Mouse (Mus musculus): ENCODE results near the gene Polg2.
"Not testable (repeated sequence)": the region's sequence is repeated elsewhere in the genome, so short reads cannot be mapped to it uniquely, and the experiment has no call there.

The Polg2 gene

DNA sequence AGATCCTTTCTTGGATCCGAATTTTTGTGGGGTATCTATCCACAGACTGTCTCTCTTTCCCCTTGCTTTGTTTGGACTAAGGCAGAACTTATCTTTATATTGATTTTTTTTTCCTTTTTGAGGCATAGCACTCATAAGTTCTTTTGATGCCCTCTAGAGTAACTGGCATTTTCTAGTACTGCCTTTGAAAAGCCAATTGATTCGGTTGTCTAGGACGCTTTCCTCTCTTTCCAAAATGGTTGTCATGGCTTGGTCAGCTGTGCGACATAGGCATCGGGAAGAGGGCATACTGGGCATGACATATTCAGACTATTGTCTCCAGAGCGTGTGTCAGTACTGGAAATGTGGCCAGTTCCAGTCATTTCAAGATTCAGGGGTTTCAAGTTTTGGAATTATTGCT lies 10.3 kb upstream of the Polg2 start:
- no peak for DNase-seq (ENCODE audit: low read depth, low spot score)

- DNase-seq (ENCODE audit: low read depth, low spot score), result peak; percentile 99
Observed at GRCm38 (mm10) chr11:106788775-106789459, 9.6 kb upstream of the Polg2 start, which contains the start of the genes Ddx5 and Cep95. TSS of gene Ddx5 (minus strand) at chr11:106789185. TSS of gene Cep95 (plus strand) at chr11:106789252.

DNA sequence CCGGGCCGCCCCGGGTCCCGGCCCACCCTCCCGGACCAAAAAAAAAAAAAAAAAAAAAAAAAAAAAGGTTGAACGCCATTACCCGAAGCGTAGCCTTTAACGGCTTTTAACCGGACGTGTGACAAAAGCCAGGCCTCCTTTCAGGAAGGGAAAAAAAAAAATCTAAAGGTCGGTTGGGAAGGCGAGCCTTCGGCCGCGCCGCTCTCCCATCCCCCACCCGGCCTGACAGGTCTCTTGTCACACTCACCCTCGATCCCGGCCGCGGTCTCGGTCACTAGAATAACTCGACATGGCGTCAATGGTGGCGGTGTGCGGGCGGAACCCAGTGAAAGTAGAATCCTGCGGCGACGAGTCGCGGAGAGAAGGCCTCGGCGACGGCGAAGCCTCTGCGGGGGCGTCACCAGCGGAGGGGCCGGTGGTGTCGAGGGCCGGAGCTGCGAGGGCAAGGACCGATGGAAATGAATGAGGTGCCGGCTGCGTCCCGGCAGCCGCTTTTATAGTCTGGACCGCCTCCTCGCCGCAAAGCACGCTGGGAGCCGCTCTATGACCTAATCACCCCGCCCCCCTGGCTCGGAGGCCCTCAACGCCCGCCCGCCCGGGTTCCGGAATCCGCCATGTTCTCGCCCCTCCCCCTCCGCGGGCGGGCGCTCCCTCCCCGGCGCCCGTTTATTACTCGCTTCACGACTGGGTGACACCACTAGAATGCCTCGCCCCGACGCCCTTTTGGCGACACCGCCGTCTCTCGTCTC lies 8.9 kb upstream of the Polg2 start:
- peak; percentile 98 for DNase-seq (ENCODE audit: low read depth, low spot score)

DNA sequence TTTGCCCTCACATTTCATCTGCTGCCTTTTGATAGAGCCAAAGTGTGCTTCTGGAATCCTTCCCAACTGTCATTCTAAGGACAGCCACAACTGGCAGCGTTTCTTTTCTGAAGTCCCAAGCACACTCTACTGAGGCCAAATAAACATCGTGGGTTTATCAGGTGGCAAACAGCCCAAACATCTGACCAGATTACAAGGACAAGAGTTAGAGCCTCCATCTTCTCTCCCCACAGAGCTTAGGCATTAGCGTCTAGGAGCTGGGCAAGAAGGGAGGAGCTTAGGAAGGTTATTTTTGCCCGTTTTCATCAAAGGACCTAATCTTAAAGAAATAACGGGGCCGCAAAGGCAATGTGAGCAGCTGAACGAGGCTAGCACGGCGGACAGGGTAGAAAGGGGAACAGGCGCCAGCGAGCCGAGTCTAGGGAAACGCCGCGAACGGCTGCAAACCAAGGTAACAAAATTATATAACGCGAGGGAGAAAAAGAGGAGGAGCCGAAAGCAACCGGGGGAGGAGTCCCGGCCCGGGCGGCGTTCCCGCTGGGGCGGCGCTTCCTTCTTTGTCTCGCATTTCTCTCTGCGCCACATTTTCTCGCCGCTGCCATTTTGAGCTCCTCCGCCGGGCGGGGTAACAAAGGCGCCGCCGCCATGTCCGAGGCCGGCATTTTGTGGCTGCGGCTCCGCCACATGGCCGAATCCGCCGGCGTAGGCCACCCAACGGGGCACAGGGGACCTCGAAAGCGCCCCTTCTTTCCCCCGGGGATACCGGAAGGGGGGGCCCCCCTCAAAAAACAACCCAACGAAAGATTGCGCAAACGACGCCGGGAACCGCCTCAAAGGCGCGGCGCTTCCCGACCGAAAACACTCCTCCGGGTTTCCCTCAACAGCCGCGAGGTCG lies 8.0 kb upstream of the Polg2 start:
- peak; percentile 96 for DNase-seq (ENCODE audit: low read depth, low spot score)

DNA sequence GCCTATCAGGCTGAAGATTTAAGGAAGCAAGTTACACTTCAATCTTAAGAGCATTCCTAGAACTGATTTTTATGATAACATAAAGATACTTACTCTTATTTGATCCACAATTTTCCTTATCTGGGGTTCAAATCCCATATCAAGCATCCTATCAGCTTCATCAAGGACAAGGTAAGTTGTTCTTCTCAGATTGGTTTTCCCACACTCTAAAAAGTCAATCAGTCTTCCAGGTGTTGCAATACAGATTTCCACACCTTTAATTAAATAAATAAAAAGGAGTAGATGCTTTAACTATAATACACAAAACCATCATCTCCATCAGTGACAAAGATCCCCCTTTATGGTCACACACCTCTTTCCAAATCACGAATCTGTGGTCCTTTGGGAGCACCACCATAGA lies 5.7 kb upstream of the Polg2 start:
- no peak for DNase-seq (ENCODE audit: low read depth, low spot score)

DNA sequence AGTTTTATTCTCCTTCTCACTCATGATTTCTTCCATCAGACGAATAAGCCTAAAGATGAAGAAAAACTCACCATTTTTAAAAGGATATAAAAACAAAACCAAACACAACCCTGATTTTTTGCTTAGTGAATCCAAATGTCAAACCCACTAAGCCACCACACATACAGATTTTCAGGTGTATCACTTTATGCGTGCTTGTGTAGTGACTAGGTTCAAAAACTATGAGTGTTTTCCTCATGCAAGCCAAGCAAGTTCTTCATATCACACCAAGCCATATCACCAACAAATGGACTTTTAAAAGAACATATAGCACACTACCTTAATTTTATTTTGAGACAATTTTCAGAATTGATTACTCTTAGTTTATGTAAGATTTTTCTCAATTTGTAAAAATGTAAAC lies 5.1 kb upstream of the Polg2 start:
- DNase-seq (ENCODE audit: low read depth, low spot score), result no peak

DNA sequence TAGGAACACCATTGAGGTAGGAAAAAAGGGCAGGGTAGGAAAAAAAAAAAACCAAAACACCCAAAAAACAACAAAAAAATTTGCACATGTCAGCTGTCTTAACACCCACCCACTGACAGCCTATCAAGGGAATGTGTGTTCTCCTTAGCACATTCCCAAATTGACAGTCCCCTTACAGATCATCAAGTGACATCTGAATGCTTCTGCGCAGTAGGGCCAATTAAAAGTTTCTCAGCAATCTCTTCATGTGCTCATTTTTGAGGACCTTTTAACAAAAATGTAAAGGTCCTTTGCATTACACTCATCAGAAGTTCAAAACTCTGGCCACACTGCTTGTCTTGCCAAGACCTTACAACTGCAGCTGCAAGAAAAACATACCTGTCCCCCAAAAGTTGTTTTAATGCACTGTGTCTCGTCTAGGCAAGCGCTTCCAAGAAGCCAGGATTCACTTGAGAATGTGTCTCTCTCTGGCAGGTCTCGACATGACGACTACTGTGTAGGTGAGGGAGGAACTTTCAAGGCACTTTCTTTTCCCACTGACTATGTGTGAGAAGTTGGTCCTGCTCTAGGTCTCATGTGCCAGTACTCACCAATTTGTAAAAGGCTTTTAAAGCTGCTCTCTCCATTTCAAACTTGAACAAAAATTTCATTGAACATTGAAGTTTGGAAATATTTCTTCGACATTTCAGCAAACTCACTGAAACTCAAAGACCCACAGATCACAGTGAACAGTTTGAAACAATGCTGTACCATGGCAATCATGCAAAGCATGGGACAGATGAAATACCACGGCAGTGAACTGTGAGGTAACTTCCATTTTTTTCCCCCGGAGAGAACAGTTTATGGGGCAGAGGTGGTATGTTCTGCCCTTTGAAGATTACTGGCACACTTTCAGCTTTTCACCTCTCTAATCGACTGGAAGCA lies 3.8 kb upstream of the Polg2 start:
- DNase-seq (ENCODE audit: low read depth, low spot score), result no peak

GRCm38 (mm10) chr11:106782271-106782670 lies 2.9 kb upstream of the Polg2 start:
- DNase-seq (ENCODE audit: low read depth, low spot score), result not testable (repeated sequence)

GRCm38 (mm10) chr11:106780590-106781220 lies 1.4 kb upstream of the Polg2 start:
- DNase-seq (ENCODE audit: low read depth, low spot score), result no peak

DNA sequence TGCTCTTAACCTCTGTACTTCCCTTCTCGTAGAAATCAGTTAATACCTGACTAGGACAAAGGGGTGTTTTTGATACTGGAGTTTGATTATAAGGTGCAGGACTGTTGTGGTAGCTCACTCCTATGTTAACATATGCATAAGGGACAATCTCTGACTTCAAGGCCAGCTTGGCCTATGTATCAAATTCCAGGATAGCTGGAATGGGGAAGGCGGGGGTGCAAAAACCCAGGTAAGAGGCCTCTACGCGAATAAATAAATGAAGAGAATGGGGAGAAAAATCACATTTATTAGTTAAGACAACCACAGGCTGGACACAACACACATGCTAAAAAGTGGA lies 720 bp upstream of the Polg2 start:
- no peak for DNase-seq (ENCODE audit: low read depth, low spot score)

- DNase-seq (ENCODE audit: low read depth, low spot score), result no peak
Observed at GRCm38 (mm10) chr11:106778589-106779387, 549 bp downstream of the Polg2 start.

GRCm38 (mm10) chr11:106778132-106778531 lies 1.2 kb downstream of the Polg2 start:
- no peak for DNase-seq (ENCODE audit: low read depth, low spot score)

GRCm38 (mm10) chr11:106777395-106777794 lies 1.9 kb downstream of the Polg2 start:
- no peak for DNase-seq (ENCODE audit: low read depth, low spot score)

DNA sequence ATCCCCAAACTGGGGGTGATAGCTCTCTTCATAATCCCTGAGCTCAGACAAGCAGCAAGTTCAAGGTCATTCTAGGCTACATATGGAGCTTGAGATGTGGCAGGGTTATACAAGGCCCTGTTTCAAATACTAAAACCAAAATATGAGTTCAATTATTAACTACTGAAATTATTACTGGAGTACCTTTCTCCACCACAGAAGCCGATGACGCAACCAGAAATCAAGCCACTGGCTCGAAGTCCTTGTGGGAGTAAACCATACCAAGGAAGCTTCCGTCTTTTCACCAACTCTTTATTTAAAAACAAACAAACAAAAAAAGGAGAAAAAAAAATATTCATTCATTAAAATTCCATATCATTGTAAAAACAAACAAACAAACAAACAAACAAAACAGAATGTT lies 2.4 kb downstream of the Polg2 start:
- no peak for DNase-seq (ENCODE audit: low read depth, low spot score)

- no peak for DNase-seq (ENCODE audit: low read depth, low spot score)
Observed at GRCm38 (mm10) chr11:106773061-106773460, 6.3 kb downstream of the Polg2 start.

DNA sequence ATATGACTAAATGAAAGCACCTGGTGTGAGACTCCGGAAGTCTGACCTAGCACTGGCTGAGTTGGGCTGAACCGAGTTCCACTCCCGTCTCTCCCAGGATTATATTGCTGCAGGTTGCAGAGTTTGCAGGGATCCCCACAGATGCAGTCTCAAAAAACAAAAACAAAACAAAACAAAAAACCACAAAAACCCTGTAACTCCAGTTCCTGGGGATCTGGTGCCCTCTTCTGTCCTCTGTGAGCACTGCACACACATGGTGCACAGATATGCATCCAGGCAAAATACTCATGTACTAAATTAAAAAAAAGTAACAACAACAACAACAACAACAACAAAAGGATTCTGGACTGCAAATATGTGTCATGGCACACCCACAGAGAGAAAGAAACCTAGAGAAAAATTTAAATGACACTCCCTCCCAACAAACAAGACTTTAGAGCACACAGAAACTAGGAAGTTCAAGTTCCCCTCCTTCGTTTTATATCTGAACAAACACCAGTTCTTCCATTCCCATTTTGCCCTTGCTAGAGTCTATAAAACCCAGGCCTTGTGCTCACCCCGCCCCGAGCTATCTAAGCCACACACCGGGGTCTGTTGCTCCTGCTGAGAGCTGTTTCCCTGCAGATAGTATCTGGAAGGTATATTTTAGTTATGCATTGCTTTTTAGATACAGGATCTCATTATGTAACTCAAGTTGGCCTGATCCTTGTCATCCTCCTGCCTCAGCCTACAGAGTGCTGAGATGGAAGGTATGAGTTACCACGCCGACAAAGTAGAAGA lies 9.0 kb downstream of the Polg2 start:
- no peak for DNase-seq (ENCODE audit: low read depth, low spot score)

DNA sequence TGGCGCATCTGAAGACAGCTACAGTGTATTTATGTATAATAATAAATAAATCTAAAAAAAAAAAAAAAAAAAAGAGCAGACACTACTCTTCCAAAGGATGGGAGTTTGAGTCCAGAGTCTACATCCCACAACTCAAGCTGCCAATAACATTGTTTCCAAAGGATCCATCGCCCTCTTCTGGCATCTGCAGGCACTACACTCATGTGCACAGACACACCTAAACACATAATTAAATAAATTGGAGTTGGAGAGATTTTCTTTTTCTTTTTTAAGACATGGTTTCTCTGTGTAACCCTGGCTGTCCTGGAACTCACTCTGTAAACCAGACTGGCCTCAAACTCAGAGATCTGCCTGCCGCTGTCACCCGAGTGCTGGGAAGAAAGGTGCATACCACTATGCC lies 11.8 kb downstream of the Polg2 start:
- no peak for DNase-seq (ENCODE audit: low read depth, low spot score)

DNA sequence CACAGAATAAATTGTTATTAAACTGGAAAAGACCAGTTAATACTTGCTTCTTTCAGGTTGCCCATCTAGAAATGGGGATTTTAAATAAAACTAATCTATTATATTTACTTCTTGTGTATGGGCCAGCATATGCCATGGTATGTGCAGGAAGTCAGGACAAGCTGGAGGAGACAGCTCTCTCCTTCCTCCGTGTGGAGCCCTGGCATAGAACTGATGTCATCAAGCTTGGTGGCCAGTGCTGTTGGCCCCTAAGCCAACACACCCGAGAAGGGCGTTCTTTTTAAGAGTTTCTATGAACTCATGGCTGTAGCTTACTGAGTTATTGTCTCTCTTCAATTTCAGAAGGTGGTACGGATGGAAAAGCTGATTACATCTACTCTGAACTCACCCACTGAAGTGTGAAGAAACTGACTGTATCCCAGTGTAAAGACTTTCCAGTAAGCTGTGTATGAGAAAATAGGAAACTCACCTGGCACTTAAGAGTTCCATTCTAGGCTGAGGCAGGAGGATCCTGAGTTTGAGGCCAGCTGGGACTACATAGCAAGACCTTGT lies 12.7 kb downstream of the Polg2 start:
- DNase-seq (ENCODE audit: low read depth, low spot score), result no peak

GRCm38 (mm10) chr11:106762800-106763185 lies 16.5 kb downstream of the Polg2 start:
- DNase-seq (ENCODE audit: low read depth, low spot score), result no peak
